Mouse (Mus musculus): ENCODE measurements around the gene Sf1.

GRCm38 (mm10) chr19:6373539-6374400, 10.3 kb downstream of the Sf1 start:
- TF ChIP-seq CTCF (IDR thresholded peaks at IDR 0.05; ENCODE audit: borderline replicate concordance, insufficient read depth, low read length): peak; percentile 67; the same call in 1 of the 2 replicates
- TF ChIP-seq POLR2A (IDR thresholded peaks at IDR 0.05; ENCODE audit: low read depth, low read length): no peak
